Mouse (Mus musculus) bone marrow, adult 2 months (tissue): ENCODE results near the gene Scaf4.

Source experiments
- CTCF ChIP-seq: fragments of 200-500 bp; IDR thresholded peaks from 2 replicates; pipeline ENCODE4 v1.5.1; 2011; ENCODE audit warnings: low read length, control low read depth; ENCODE audit not compliant: control insufficient read depth, insufficient read depth
- POLR2A ChIP-seq: fragments of 200-500 bp; IDR thresholded peaks from 2 replicates; pipeline ENCODE4 v1.6.1; 2011; ENCODE audit warnings: low read depth, mild to moderate bottlenecking, control low read depth, low read length, borderline replicate concordance; ENCODE audit not compliant: control insufficient read depth

GRCm38 (mm10) chr16:90187453-90187852 is 96.8 kb downstream of the Scaf4 start:
- TF ChIP-seq POLR2A (no peak), CTCF (peak; percentile 48)
